ENCODE assay signal across 8 mouse cellular contexts in genomic region chr12:91551773-91552526, GRCm38 (mm10). TPM values are rescaled to one million over a fixed set of nuclear protein-coding genes. Genes with fewer than 3 reads are reported as not detected.
A peak's percentile ranks its signal among the peaks of the same experiment; 100 is the strongest.
DNase-seq lines count a peak whose midpoint lies in the region; ATAC-seq and TF ChIP-seq lines count a peak whose summit lies in the region.

No protein-coding gene starts in this region.

- TF ChIP-seq CTCF in G1E (IDR thresholded peaks at IDR 0.05; ENCODE audit: low read depth, low read length) = no peak
- no peak for TF ChIP-seq CTCF in thymus, adult 2 months (IDR thresholded peaks at IDR 0.05; ENCODE audit: borderline replicate concordance, control insufficient read depth, extremely low read depth, insufficient read depth, low read length, poor library complexity)

- peak overlapping the region; percentile 29 for H3K4me2 ChIP-seq in hindbrain, embryonic 13.5 days

- no peaks in the 10 kb centered on the region for H3K27me3 ChIP-seq in G1E (ENCODE audit: insufficient read depth, low read length)
- 0 out of 2 replicates have a peak, but pooled peaks cover 5% of the 10 kb centered on the region for H3K27me3 ChIP-seq in hindbrain, embryonic 13.5 days
- H3K27me3 ChIP-seq in thymus, adult 2 months (ENCODE audit: control insufficient read depth, insufficient read depth, low read length) = no peaks in the 10 kb centered on the region

- no peaks in the 10 kb centered on the region; the same call in 1 of the 2 replicates for H3K4me1 ChIP-seq in G1E (ENCODE audit: insufficient read depth, low read depth, low read length)
- H3K4me1 ChIP-seq in hindbrain, embryonic 13.5 days (replicated peaks) = peaks cover 10% of the 10 kb centered on the region
- no peaks in the 10 kb centered on the region for H3K4me1 ChIP-seq in thymus, adult 2 months (replicated peaks; ENCODE audit: control insufficient read depth, insufficient read depth, low read length)

- 44% methylated on average over 19 of the region's 19 CpGs for WGBS in hindbrain, embryonic 13.5 days
- WGBS in thymus, adult 2 months = 89% methylated on average over 19 of the region's 19 CpGs

- H3K36me3 ChIP-seq in G1E (replicated peaks) = peaks cover 22% of the 10 kb centered on the region
- peaks cover 6% of the 10 kb centered on the region for H3K36me3 ChIP-seq in hindbrain, embryonic 13.5 days
- peaks cover 3% of the 10 kb centered on the region for H3K36me3 ChIP-seq in thymus, adult 2 months (ENCODE audit: control insufficient read depth, insufficient read depth, low read length)

- no peak for TF ChIP-seq POLR2A in thymus, adult 2 months (IDR thresholded peaks at IDR 0.05; ENCODE audit: control insufficient read depth, extremely low read depth, insufficient read depth, low read length, poor library complexity)

- H3K9me3 ChIP-seq in G1E (replicated peaks) = no peaks in the 10 kb centered on the region
- H3K9me3 ChIP-seq in hindbrain, embryonic 13.5 days = no peaks in the 10 kb centered on the region

- DNase-seq in G1E (ENCODE audit: low spot score) = peak; percentile 45
- DNase-seq in frontal cortex, adult 2 months (ENCODE audit: extremely low spot score in 1 of 2, low spot score in 1 of 2) = peak; percentile 47 to 78
- DNase-seq in layer of hippocampus, postnatal 14 days (ENCODE audit: low spot score in 2 of 2) = peak; percentile 72 to 85
- DNase-seq in lung, postnatal 25 days (ENCODE audit: low spot score) = peak; percentile 19
- peak; percentile 72 to 77 for DNase-seq in right cerebral cortex, postnatal 36 days (ENCODE audit: low spot score in 2 of 2)
- no peak for DNase-seq in thymus, adult 2 months

- no peak overlapping the region for H3K9ac ChIP-seq in hindbrain, embryonic 13.5 days

- no peak overlapping the region for H3K4me3 ChIP-seq in G1E (ENCODE audit: low read depth, low read length)
- H3K4me3 ChIP-seq in hindbrain, embryonic 13.5 days = no peak overlapping the region
- no peak overlapping the region for H3K4me3 ChIP-seq in thymus, adult 2 months (ENCODE audit: control insufficient read depth, insufficient read depth, low read length)

- peak; percentile 16; the same call in 1 of the 2 replicates for ATAC-seq in G1E (ENCODE audit: extremely low read depth, insufficient number of reproducible peaks, low FRiP score, poor library complexity, severe bottlenecking)
- peak; percentile 82; the same call in 1 of the 2 replicates for ATAC-seq in cerebellum, adult (ENCODE audit: insufficient number of reproducible peaks, low FRiP score, low TSS enrichment)
- ATAC-seq in hindbrain, embryonic 13.5 days (ENCODE audit: low FRiP score) = peak; percentile 86

- peak overlapping the region; percentile 40; the same call in 1 of the 2 replicates for H3K27ac ChIP-seq in hindbrain, embryonic 13.5 days
- no peak overlapping the region for H3K27ac ChIP-seq in thymus, adult 2 months (ENCODE audit: control insufficient read depth, insufficient read depth, low read length)

RNA-seq across cellular contexts. Expression of gene Gtf2a1, which starts 38.3 kb away (rescaled TPM):
- 153 and 157 TPM in 2 replicates for total RNA-seq in G1E (2014; fragmentation: Nextera tagmentation)
- total RNA-seq in G1E (2017) = 62.3 and 76.3 TPM in 2 replicates
- polyA plus RNA-seq in G1E (2012) = 10.3 and 13.5 TPM in 2 replicates
- polyA plus RNA-seq in frontal cortex, adult 2 months (2012; rRNA removed) = 26.9 TPM in 2 replicates
- polyA plus RNA-seq in hindbrain, embryonic 13.5 days (2015; fragmentation: Nextera tagmentation; extraction: Ambion mirVana) = 74.1 and 77.0 TPM in 2 replicates
- total RNA-seq in layer of hippocampus, postnatal 14 days (2021) = 10 to 100 TPM; 47.1 to 51.6 TPM
- 16.3 and 20.1 TPM in 2 replicates for polyA plus RNA-seq in thymus, adult 2 months (2012; rRNA removed)

Comparison
In these comparisons a context has a peak if more than half of its experiments do, and no peak if none do; other contexts are left out.
1. ATAC-seq: peak in every context shown above with its lines; median percentile 86 in hindbrain, embryonic 13.5 days; 82 in cerebellum, adult; 16 in G1E.